Mouse (Mus musculus): Measurements from ENCODE around the gene Dmrt3.

Gene Dmrt3

GRCm38 (mm10) chr19:25610015-25610410, at the start of gene Dmrt3:
Gene Dmrt3 (plus strand): TSS chr19:25610301.
- DNase-seq (ENCODE audit: low spot score) = no peak

- DNase-seq (ENCODE audit: low spot score) = no peak
Measured at GRCm38 (mm10) chr19:25564430-25564829, 45.7 kb upstream of the Dmrt3 start.

- no peak for DNase-seq (ENCODE audit: low spot score)
Measured at GRCm38 (mm10) chr19:25569778-25570177, 40.3 kb upstream of the Dmrt3 start.

- DNase-seq (ENCODE audit: low spot score) = no peak
Measured at GRCm38 (mm10) chr19:25574431-25574830, 35.7 kb upstream of the Dmrt3 start.

DNA sequence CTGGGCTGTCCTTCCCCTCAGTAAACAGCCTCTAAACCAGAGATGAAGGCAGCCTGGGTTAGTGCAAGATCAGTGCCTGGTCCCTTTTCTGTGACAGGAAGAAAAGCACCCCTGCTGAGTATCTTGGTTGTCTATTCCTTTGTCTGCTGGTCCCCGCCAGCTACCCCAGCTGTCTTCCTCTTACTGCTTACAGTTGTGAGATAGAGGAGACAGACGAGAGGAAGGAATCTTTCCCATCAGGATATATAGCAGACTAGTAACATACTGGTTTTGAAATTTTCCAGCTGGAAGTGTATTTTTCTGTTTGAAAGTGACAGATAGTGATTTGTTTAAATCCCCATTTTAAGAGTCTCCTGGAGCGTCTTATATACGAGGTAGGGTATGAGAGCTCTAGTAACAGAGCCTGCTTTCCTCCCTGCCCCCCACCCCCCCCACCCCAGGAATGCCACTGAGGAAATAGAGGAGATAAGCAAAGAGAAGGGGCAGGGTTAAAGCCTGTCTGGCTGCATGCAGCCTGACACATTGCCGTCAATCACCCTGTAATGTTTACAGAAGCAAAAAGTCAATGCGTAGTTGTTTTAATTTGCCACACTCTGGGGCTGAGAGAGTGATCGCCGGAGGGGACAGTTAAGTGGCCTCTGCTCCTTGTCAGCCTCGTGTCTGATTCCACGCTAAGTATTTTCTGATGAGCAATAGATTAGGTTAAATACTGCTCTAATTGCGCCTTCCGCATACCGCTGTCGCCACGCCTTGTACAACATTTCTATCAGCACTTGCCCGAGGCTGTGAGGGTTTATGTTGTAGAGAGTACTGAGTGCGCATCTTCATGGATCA, 34.9 kb upstream of the Dmrt3 start:
- no peak for DNase-seq (ENCODE audit: low spot score)

- no peak for DNase-seq (ENCODE audit: low spot score)
Measured at GRCm38 (mm10) chr19:25578358-25578757, 31.7 kb upstream of the Dmrt3 start.

DNA sequence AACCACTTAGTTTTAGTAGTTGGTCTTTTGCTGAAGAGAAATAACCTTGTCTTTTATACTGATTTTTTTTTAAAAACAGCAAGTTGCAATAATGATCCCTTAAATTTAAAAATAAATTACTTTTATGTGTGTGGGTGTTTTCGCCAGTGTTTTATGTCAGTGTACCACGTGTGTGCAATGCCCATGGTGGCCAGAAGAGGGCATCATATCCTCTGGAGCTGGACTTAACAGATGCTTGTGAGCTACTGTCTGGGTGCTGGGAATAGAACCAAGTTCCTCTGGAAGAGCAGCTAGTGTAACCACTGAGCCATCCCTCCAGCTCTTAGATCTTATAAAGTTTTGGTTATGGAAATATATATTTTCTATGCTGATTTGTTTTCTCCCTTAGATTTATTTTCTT, 30.7 kb upstream of the Dmrt3 start:
- DNase-seq (ENCODE audit: low spot score) = no peak

DNA sequence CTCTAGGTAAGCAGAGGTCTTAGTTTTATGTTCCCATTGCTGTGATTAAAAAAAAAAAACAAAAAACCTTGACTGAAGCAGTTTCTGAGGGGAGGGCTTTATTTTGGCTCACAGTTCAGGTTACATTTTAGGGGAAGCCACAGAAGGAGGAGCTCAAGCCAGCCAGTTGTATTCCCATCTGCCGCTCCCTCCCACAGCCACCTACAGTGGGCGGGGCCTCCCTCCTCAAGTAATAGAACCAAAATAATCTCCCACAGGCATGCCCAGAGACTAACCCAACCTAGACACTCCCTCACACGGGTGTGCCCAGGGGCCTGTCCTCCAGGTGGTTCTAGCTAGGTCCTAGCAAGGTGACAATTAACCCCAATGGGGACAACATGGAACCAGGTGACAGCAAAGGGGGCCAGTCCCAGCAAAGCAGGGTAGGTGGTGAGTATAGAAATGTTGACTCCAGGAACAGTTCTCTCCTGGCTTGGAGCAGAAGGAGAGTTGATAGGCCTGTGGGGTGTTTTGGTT, 12.3 kb upstream of the Dmrt3 start:
- DNase-seq (ENCODE audit: low spot score) = no peak

GRCm38 (mm10) chr19:25598626-25599025, 11.5 kb upstream of the Dmrt3 start:
- DNase-seq (ENCODE audit: low spot score) = no peak

- no peak for DNase-seq (ENCODE audit: low spot score)
Measured at GRCm38 (mm10) chr19:25601966-25602365, 8.1 kb upstream of the Dmrt3 start.

DNA sequence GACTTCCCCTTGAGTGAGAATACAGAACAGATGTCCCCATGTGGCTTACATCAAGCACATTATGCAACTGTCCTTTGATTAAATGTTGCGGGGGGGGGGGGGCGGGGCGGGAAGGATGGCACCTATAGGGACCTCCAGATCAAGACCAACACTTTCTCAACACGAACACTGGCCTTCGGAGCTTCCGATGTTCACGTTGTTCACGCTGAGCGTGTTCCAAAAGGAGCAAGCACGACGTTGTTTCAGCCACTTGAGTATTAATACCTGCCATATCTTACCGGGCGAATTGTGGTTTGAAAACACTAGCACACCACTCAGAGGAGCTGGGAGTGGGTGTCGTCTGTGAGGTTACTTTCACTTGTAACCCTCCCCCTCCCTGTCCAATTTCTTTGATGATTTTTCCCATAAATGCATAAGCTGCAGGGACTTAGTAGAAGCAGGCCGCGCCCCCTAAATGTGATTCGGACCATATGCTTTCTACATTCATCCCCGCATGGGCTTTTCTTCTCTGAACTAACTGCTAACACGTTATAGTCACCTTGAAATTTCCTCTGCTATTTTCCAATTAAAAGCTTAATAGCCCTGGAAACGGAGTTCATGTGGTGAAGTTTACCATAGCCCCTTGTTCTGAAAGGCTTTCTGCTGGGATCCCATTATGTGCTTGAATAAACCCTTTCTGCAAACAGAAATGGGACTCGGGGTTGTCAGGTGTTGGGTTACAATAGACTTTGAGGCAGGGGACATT, 2.5 kb upstream of the Dmrt3 start:
- DNase-seq (ENCODE audit: low spot score) = no peak

- no peak for DNase-seq (ENCODE audit: low spot score)
Measured at GRCm38 (mm10) chr19:25608206-25608580, 1.9 kb upstream of the Dmrt3 start.

GRCm38 (mm10) chr19:25608961-25609850, 895 bp upstream of the Dmrt3 start:
- DNase-seq (ENCODE audit: low spot score) = no peak

DNA sequence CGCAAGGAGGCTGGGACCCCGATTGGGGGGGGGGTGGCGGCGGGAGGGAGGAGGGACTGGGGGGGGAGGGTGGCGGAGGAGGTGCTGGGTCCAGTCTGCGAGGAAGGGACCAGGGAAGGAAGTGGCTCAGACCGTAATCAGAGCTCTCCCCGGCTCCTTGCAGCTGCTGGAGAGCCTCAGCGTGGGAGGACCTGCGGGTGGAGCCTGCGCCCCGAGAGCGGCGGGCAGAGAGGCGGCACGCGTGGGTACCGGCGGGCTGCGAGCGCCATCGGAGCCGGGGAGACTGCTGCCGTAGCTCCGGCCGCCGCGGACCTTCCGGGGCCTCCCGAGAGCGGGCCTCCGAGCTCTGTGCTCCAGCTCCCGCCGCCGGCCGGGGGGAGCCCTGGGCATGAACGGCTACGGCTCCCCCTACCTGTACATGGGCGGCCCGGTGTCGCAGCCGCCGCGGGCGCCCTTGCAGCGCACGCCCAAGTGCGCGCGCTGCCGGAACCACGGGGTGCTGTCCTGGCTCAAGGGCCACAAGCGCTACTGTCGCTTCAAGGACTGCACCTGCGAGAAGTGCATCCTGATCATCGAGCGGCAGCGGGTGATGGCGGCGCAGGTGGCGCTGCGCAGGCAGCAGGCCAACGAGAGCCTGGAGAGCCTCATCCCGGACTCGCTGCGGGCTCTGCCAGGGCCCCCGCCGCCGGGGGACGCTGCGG, 460 bp downstream of the Dmrt3 start:
- DNase-seq (ENCODE audit: low spot score) = no peak

GRCm38 (mm10) chr19:25611116-25611515, 1.0 kb downstream of the Dmrt3 start:
- no peak for DNase-seq (ENCODE audit: low spot score)

DNA sequence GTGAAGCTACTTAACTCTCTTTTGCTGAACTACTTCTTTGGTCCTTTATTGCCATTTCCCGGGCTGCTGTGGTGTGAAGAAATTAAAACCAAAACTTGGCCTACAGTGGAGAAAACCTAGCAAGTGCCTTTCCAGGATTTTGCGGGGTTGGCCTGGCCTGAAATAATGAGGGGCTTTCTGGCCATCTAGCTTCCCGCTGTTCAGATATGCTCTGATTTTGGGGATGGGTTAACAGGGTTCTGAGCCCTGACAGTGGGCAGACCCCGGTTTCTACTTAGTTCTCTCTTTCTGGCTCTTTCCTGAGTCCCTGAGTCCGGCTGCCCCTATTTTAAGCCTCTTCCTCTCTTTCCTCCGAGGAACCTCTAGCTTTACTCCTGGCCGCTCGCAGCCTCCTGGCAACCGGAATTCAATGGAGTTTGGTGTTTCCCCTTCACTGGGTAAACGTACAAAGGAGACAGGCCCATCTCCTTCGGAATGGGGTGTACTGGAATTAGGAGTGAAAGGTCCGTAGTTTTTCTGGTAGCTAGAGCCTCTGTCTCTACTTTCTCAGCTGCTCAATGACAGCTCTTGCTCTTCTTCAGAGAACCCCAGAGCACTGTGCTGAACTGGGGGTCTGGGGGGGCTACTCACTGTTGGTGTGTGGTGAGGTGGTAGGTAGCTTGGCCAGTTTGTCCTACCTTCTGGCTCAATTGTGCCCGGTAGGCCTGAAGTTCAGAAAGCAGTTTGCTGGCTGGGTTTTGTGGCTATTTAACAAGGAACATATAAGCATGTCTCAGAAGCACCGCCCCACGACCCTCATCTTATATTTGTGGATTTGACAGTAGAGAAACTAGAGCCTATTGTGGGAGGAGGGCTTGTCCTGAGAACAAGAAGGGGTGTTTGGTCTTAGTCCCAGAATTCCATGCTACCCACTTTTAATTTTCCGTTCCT, 2.0 kb downstream of the Dmrt3 start:
- no peak for DNase-seq (ENCODE audit: low spot score)

DNA sequence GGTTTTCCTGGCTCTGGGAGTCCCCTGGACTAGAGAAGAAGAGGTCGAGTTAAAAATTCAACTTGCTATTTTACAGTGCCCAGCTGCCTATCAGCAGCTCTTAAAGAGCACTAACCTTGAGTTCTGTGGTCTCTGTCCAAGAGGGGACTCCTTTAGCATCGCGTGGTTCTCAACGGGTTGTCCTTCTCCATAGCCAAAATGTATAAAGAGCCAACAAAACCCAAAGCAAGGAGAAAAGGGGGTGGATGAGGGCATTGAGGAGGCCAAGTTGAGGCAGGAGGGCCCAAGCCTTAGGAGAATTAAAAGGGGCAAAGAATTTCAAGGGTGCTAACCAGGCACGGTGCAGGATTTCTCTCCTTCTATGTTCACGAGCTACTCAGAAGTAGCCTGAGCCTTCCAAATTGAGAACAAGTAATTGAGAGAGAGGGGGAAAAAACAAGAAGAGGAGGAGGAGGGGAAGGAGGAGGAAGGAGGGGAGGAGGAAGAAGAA, 2.8 kb downstream of the Dmrt3 start:
- DNase-seq (ENCODE audit: low spot score) = no peak

DNA sequence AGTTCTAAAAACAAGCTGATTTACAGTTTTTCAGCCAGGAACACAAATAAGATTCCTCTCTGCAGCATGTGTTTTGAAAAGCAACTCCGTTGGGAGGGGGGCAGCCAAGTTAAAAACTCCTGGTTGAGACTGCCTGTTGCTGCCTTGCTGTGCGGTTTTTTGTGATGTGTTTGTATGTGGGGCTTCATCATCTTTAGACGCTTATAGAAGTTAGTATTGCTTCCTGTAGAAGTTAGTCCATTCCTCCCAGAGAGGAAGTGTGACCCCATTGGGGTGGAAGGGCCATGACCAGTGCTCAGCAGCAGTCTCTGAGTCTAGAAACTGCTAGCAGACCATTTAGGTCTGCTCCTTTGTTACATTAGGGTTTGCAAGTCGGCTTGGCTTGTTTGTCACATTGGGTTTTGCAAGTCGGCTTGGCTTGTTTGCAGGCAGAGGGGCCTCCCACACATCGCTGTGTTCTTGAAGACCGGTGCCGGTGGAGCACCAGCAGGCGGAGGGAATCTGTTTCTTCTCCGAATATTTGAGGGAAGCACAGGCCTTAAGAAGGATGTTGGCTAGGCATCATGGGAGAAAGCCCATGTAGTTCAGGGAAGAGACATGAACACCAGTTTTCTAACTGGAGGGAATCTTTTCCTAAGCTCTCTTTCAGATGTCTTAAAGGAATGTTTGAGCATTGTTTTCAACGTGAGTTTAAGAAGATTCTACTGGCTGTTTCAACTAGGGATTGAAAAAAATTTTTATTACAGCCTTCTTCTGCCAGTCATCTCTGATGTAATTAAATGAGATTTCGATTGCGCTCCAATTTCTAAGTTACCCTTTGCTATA, 3.6 kb downstream of the Dmrt3 start:
- DNase-seq (ENCODE audit: low spot score) = no peak

DNA sequence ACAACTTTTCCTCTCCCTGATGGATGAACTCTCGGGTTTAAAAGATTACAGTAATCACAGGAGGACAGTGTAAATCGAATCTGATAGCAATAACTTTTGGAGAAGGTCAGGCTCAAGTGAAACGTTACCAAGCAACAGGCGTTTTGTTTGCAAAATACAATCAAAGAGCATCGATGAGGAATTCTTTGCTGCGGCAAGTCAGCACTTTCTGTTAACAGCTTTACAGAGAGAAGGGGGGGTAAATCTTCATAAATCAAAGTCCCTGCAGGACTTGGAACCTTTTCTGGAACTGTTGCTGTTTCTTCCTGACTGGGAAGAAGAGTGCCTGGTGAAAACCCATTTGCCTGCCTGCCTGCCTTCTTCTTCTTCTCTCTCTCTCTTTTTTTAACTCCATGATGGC, 5.8 kb downstream of the Dmrt3 start:
- no peak for DNase-seq (ENCODE audit: low spot score)
